Mouse (Mus musculus): ENCODE data around the gene Reck.

Reck gene

GRCm38 (mm10) chr4:43903690-43904089 is 28.4 kb downstream of the Reck start:
- no peak for DNase-seq (ENCODE audit: low read depth, low spot score)

- peak; percentile 72 for DNase-seq (ENCODE audit: low read depth, low spot score)
These were observed 31.1 kb downstream of the Reck start for GRCm38 (mm10) chr4:43906443-43906842.

GRCm38 (mm10) chr4:43918221-43918620 is 42.9 kb downstream of the Reck start:
- no peak for DNase-seq (ENCODE audit: low read depth, low spot score)

GRCm38 (mm10) chr4:43920602-43921001 is 45.3 kb downstream of the Reck start:
- DNase-seq (ENCODE audit: low read depth, low spot score) = no peak

GRCm38 (mm10) chr4:43925125-43925524 is 49.8 kb downstream of the Reck start:
- DNase-seq (ENCODE audit: low read depth, low spot score) = no peak

GRCm38 (mm10) chr4:43925779-43926178 is 50.4 kb downstream of the Reck start:
- DNase-seq (ENCODE audit: low read depth, low spot score) = peak; percentile 88

- peak; percentile 14 for DNase-seq (ENCODE audit: low read depth, low spot score)
These were observed 52.5 kb downstream of the Reck start for GRCm38 (mm10) chr4:43927826-43928225.

GRCm38 (mm10) chr4:43931877-43932276 is 56.5 kb downstream of the Reck start:
- DNase-seq (ENCODE audit: low read depth, low spot score) = no peak

- DNase-seq (ENCODE audit: low read depth, low spot score) = no peak
These were observed 60.9 kb downstream of the Reck start for GRCm38 (mm10) chr4:43936186-43936585.

GRCm38 (mm10) chr4:43936749-43937674 is 61.7 kb downstream of the Reck start:
- no peak for DNase-seq (ENCODE audit: low read depth, low spot score)

- DNase-seq (ENCODE audit: low read depth, low spot score) = no peak
These were observed 66.0 kb downstream of the Reck start for GRCm38 (mm10) chr4:43941315-43941714.

GRCm38 (mm10) chr4:43942421-43942820 is 67.1 kb downstream of the Reck start:
- DNase-seq (ENCODE audit: low read depth, low spot score) = no peak

GRCm38 (mm10) chr4:43947571-43947970 is 72.2 kb downstream of the Reck start:
- DNase-seq (ENCODE audit: low read depth, low spot score) = no peak

- DNase-seq (ENCODE audit: low read depth, low spot score) = peak; percentile 95
These were observed 82.0 kb downstream of the Reck start, which contains the start of gene Glipr2 for GRCm38 (mm10) chr4:43957292-43957845. TSS of gene Glipr2 (plus strand) at chr4:43957401.

GRCm38 (mm10) chr4:43957846-43958461 is 82.6 kb downstream of the Reck start:
- DNase-seq (ENCODE audit: low read depth, low spot score) = peak; percentile 89

GRCm38 (mm10) chr4:43959523-43960179 is 84.3 kb downstream of the Reck start:
- DNase-seq (ENCODE audit: low read depth, low spot score) = no peak

GRCm38 (mm10) chr4:43960207-43960606 is 84.9 kb downstream of the Reck start:
- no peak for DNase-seq (ENCODE audit: low read depth, low spot score)

GRCm38 (mm10) chr4:43964326-43964833 is 89.0 kb downstream of the Reck start:
- DNase-seq (ENCODE audit: low read depth, low spot score) = no peak

GRCm38 (mm10) chr4:43964951-43965684 is 89.8 kb downstream of the Reck start:
- DNase-seq (ENCODE audit: low read depth, low spot score) = no peak

- DNase-seq (ENCODE audit: low read depth, low spot score) = no peak
These were observed 90.7 kb downstream of the Reck start for GRCm38 (mm10) chr4:43965856-43966535.

All from mesoderm, embryonic 11.5 days (tissue).